Mouse (Mus musculus): ENCODE measurements around the gene Pcyt1a. TPM values are rescaled to one million over a fixed set of nuclear protein-coding genes. Genes with fewer than 3 reads are reported as not detected.

Pcyt1a gene
- polyA plus RNA-seq, 1 experiment from 2014 or later: 50.9 TPM

DNA sequence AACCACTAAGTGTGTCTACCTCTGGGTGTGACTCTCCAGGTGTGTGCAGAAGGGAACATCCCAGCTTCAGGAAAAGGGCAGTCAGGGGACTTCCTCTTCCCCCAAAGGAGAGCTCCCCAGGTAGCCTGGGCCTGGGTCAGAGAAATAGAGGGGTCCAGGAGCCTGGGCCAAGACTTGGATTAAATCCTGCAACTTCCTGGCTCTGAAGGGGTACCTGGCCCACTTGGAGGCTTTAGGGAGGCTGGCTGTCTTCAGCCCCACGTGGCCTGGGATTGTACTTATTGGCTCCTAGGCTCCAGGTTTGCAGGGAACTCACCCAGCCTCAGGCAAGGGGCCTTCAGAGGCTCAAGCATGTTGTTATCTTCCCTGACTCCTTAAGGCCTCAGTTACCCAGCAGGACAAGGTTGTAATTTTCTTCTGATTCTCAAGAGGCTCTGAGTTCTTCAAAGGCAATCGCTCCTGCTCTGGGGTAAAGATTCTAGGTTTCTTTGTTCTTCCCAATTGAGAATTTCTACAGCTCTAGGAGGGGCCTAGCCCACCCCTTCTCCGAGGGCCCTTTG is 77.9 kb downstream of the Pcyt1a start:
- Histone ChIP-seq H3K4me2 (ENCODE audit: low read depth, low read length) (no peak overlapping the region), H3K4me3 (ENCODE audit: low read depth, low read length) (no peak overlapping the region), H3K27ac (ENCODE audit: low read depth, low read length) (no peak overlapping the region), H3K27me3 (ENCODE audit: control insufficient read depth, insufficient read depth, low read length) (no peaks in the 10 kb centered on the region), H3K4me1 (ENCODE audit: control insufficient read depth, insufficient read depth, low read length) (0 out of 2 replicates have a peak, but pooled peaks cover 5% of the 10 kb centered on the region), H3K9ac (replicated peaks; ENCODE audit: low read depth, low read length) (no peak overlapping the region), H3K9me3 (ENCODE audit: control insufficient read depth, low read length) (no peaks in the 10 kb centered on the region), H3K36me3 (ENCODE audit: control insufficient read depth, insufficient read depth, low read length) (no peaks in the 10 kb centered on the region)
- WGBS: 12% methylated on average over 3 of the region's 3 CpGs
- no peak for ATAC-seq (ENCODE audit: low read depth)

DNA sequence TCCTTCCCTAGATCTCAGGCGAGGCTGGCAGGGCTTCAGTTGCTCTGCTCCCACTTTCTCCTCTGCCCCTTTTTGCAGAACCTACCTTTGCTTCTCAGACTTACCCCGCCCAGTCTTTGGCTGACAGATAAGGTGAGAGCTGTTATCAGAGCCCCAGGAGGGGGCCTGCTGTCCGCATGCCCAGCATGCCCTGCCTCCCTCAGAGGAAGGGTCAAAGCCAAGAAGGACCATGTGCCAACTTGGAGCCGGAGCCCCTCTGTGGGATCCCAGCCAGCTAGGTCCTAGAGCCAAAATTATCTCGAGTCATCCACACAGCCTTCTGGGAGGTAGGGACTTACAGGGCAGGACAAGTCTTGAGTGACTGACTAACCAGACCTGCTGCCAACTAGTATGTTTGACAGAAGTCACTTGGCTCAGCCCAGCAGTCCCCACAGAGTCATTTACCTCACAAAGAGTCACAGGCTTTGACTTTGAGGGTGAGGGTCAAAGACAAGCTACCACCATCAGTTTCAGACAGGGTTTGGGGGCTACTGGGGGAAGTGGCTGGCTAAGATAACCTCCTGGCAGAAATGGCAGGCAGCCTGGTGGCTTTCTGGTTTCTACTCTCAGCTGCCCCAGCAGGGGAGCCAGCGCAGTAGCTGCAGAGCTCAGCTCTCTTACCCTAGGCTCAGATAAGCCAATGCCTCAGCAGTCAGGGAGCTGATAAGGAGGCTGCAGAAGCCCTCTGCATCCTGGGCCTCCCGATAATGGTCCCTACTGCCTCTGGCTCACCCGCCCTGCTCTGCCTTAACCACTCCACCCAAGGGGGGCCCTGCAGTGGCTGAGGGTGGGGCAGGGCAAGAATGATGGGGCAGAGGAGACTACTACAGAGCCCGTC is 78.6 kb downstream of the Pcyt1a start:
- no peak overlapping the region for H3K4me3 ChIP-seq (ENCODE audit: low read depth, low read length)
- H3K4me1 ChIP-seq (ENCODE audit: control insufficient read depth, insufficient read depth, low read length): 0 out of 2 replicates have a peak, but pooled peaks cover 5% of the 10 kb centered on the region
- H3K9ac ChIP-seq (replicated peaks; ENCODE audit: low read depth, low read length): no peak overlapping the region
- peak; percentile 23; the same call in 1 of the 2 replicates for ATAC-seq (ENCODE audit: low read depth)
- H3K4me2 ChIP-seq (ENCODE audit: low read depth, low read length): no peak overlapping the region
- H3K9me3 ChIP-seq (ENCODE audit: control insufficient read depth, low read length): no peaks in the 10 kb centered on the region
- no peaks in the 10 kb centered on the region for H3K36me3 ChIP-seq (ENCODE audit: control insufficient read depth, insufficient read depth, low read length)
- 52% methylated on average over 9 of the region's 9 CpGs for WGBS
- H3K27me3 ChIP-seq (ENCODE audit: control insufficient read depth, insufficient read depth, low read length): no peaks in the 10 kb centered on the region
- H3K27ac ChIP-seq (ENCODE audit: low read depth, low read length): no peak overlapping the region

DNA sequence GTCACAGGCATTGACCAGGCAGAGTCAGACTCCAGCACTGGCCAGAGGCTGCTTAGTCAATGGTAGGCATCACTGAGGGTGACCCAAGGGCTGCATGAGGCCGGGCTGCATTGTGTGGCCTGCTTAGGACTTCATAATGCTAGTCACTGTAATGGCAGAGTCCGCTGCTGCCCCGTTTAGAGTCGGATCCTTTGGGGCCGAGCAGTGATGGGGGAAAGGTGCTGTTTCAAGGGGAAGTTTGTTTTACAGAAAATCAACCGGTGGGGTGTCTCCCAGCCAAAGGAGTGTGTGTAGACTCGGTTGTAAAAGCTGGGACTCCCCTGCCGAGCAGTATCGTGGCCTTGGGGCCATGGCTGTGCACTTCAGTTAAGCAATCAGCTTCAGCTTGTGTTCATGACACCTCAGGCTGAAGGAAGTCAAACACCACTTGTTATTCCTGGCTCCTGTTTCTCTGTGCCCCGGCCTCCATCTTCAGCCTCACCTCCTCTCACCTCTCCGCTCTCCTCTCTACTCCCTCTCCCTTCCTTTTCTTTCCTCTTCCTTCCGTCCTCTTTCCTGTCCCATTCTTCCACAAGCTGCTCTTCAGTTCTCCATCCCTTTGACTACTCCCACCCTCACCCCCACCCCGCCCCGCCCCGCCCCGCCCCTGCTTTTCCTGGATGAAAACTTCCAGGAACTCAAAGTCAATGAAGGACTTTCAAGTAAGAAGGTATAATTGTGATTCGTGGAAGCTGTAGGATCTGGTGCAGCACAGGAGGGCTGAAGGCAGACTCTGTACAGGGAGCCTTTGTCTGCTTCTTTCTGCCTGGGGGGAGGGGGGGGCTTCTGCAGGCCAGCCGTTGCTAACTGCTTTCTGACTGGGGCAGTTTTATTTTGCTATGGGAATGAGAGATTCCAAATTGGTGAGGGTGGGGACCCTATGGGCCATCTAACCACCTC is 79.9 kb downstream of the Pcyt1a start:
- no peak overlapping the region for H3K4me2 ChIP-seq (ENCODE audit: low read depth, low read length)
- H3K9me3 ChIP-seq (ENCODE audit: control insufficient read depth, low read length): no peaks in the 10 kb centered on the region
- 55% methylated on average over 18 of the region's 18 CpGs for WGBS
- H3K36me3 ChIP-seq (ENCODE audit: control insufficient read depth, insufficient read depth, low read length): no peaks in the 10 kb centered on the region
- no peak for ATAC-seq (ENCODE audit: low read depth)
- no peak overlapping the region for H3K27ac ChIP-seq (ENCODE audit: low read depth, low read length)
- H3K27me3 ChIP-seq (ENCODE audit: control insufficient read depth, insufficient read depth, low read length): no peaks in the 10 kb centered on the region
- H3K4me1 ChIP-seq (ENCODE audit: control insufficient read depth, insufficient read depth, low read length): peaks cover 7% of the 10 kb centered on the region; the same call in 1 of the 2 replicates
- H3K9ac ChIP-seq (replicated peaks; ENCODE audit: low read depth, low read length): no peak overlapping the region
- H3K4me3 ChIP-seq (ENCODE audit: low read depth, low read length): no peak overlapping the region

DNA sequence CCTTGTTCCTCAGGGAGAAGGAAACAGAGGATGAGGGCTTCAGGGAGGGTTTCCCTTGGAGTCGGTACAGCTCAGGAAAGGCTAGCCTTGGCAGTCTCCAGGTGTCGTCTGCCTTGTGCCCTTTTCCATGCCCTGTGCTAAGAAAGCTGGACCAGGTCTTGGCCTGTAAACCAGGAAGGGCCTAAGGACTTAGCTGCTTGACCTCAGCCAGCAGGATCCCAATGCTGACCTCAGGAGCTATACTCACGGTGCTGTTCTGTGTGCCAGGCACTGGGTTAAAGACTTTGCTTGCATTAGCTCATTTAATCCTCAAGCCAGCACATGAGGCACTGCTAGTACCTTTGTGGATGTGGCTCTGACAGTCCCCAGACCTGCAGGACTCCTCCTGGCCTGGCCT is 80.6 kb downstream of the Pcyt1a start:
- no peak overlapping the region for H3K27ac ChIP-seq (ENCODE audit: low read depth, low read length)
- H3K4me2 ChIP-seq (ENCODE audit: low read depth, low read length): no peak overlapping the region
- ATAC-seq (ENCODE audit: low read depth): no peak
- H3K9me3 ChIP-seq (ENCODE audit: control insufficient read depth, low read length): no peaks in the 10 kb centered on the region
- 74% methylated on average over 3 of the region's 3 CpGs for WGBS
- no peaks in the 10 kb centered on the region for H3K36me3 ChIP-seq (ENCODE audit: control insufficient read depth, insufficient read depth, low read length)
- H3K4me1 ChIP-seq (ENCODE audit: control insufficient read depth, insufficient read depth, low read length): peaks cover 13% of the 10 kb centered on the region; the same call in 1 of the 2 replicates
- H3K27me3 ChIP-seq (ENCODE audit: control insufficient read depth, insufficient read depth, low read length): no peaks in the 10 kb centered on the region
- no peak overlapping the region for H3K4me3 ChIP-seq (ENCODE audit: low read depth, low read length)
- H3K9ac ChIP-seq (replicated peaks; ENCODE audit: low read depth, low read length): no peak overlapping the region

DNA sequence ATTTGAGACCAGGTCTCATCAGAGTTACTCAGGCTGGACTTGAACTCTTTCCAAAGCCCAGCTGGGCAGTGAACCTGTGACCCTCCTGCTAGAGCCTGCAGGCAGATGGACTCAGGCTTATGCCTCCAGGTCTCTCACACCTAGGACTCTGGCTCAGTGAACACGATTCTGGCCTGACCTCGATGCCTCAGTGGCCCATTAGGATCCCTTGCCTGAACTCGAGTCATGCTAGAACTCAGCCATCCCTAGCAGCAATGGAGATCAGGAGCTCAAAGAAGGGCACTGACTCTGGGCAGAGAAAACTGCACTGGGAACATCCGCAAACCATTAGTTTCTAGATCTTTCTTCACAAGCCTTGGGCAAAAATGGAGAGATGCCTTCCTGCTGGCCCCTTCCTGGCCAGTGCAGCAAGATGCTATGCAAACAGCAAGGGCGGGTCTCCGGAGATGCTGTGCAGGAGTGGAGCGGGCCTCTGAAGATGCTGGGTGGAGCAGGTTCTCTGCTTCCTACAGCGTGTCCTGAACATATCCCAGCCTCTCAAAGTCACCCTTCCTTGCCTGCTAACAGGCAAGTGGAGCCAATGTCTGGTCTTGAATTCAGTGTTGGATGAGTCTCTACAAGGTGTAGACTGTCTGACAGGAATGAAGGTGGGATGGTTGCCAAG is 81.2 kb downstream of the Pcyt1a start:
- no peak for ATAC-seq (ENCODE audit: low read depth)

DNA sequence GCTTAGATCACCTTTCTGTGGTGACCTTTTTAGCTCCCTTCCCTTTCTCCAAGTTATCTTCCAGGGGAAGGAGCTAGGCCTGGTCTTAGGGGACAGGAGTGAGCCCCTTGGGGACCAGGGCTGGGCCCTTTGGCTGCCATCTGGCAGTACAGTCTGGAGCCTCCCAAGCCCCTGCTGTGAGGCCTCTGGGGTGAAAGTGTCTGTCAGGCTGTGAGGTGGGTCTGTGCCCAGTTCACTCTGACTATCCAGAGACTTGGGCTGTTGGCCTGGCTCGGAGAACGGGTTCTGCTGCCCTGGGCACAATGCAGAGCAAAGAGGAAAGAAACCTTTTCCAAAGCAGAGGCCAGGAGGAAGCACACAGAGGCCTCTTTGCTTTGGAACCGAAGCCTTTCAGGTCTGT is 82.2 kb downstream of the Pcyt1a start:
- Histone ChIP-seq H3K9ac (replicated peaks; ENCODE audit: low read depth, low read length) (no peak overlapping the region), H3K36me3 (ENCODE audit: control insufficient read depth, insufficient read depth, low read length) (no peaks in the 10 kb centered on the region), H3K27me3 (ENCODE audit: control insufficient read depth, insufficient read depth, low read length) (no peaks in the 10 kb centered on the region), H3K4me3 (ENCODE audit: low read depth, low read length) (no peak overlapping the region), H3K4me1 (ENCODE audit: control insufficient read depth, insufficient read depth, low read length) (peaks cover 13% of the 10 kb centered on the region; the same call in 1 of the 2 replicates), H3K27ac (ENCODE audit: low read depth, low read length) (no peak overlapping the region), H3K4me2 (ENCODE audit: low read depth, low read length) (no peak overlapping the region), H3K9me3 (ENCODE audit: control insufficient read depth, low read length) (no peaks in the 10 kb centered on the region)
- WGBS: 84% methylated on average over 3 of the region's 3 CpGs
- ATAC-seq (ENCODE audit: low read depth): no peak

More for the DNA sequence above, 81.2 kb downstream of the Pcyt1a start:
- Histone ChIP-seq H3K9ac (replicated peaks; ENCODE audit: low read depth, low read length) (no peak overlapping the region), H3K27me3 (ENCODE audit: control insufficient read depth, insufficient read depth, low read length) (no peaks in the 10 kb centered on the region), H3K9me3 (ENCODE audit: control insufficient read depth, low read length) (no peaks in the 10 kb centered on the region), H3K27ac (ENCODE audit: low read depth, low read length) (no peak overlapping the region), H3K4me1 (ENCODE audit: control insufficient read depth, insufficient read depth, low read length) (peaks cover 13% of the 10 kb centered on the region; the same call in 1 of the 2 replicates), H3K4me2 (ENCODE audit: low read depth, low read length) (no peak overlapping the region), H3K36me3 (ENCODE audit: control insufficient read depth, insufficient read depth, low read length) (no peaks in the 10 kb centered on the region), H3K4me3 (ENCODE audit: low read depth, low read length) (no peak overlapping the region)
- 93% methylated on average over 8 of the region's 8 CpGs for WGBS

DNA sequence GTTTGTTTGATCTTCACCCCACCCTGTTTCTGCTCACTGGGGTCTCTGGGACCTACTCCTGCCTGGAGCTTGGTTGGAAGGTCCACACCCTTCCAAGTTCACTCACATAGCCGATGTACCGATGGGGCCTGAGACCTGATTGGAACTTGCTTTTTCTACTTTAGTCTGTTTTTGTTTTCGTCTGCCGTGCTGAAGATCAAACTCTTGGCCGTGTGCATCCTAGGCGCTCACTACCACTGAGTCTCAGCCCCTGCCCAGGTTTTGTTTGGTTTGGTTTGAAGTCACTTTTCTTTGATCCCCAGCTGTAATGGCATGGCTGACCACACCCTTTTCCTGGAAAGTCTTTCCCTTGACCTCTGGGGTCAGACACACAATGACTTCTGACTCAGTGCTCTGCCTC is 82.7 kb downstream of the Pcyt1a start:
- ATAC-seq (ENCODE audit: low read depth): no peak
- H3K27ac ChIP-seq (ENCODE audit: low read depth, low read length): no peak overlapping the region
- no peaks in the 10 kb centered on the region for H3K36me3 ChIP-seq (ENCODE audit: control insufficient read depth, insufficient read depth, low read length)
- no peak overlapping the region for H3K4me2 ChIP-seq (ENCODE audit: low read depth, low read length)
- H3K4me1 ChIP-seq (ENCODE audit: control insufficient read depth, insufficient read depth, low read length): peaks cover 13% of the 10 kb centered on the region; the same call in 1 of the 2 replicates
- WGBS: 87% methylated on average over 6 of the region's 6 CpGs
- no peaks in the 10 kb centered on the region for H3K9me3 ChIP-seq (ENCODE audit: control insufficient read depth, low read length)
- H3K9ac ChIP-seq (replicated peaks; ENCODE audit: low read depth, low read length): no peak overlapping the region
- H3K4me3 ChIP-seq (ENCODE audit: low read depth, low read length): no peak overlapping the region
- no peaks in the 10 kb centered on the region for H3K27me3 ChIP-seq (ENCODE audit: control insufficient read depth, insufficient read depth, low read length)

DNA sequence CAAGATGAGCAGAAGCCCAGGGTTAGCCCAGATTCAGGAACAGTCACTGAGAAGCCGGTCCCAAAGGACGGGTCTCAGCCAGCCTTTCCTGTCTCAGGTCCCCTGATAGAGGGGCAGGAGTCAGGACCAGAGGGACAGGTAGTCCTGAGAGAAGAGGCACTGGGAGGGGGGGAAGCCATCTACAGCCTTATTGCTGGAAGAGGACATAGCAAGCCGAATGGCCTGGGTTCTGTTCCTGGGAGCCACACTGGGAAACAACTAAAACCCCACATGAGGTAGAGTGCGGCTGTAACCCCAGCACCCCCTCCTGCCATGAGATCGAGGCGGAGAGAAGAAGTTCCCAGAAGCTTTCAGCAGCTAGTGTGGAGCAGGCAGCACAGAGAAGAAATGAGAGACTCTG is 83.2 kb downstream of the Pcyt1a start:
- Histone ChIP-seq H3K27ac (ENCODE audit: low read depth, low read length) (no peak overlapping the region), H3K4me1 (ENCODE audit: control insufficient read depth, insufficient read depth, low read length) (peaks cover 13% of the 10 kb centered on the region; the same call in 1 of the 2 replicates), H3K4me2 (ENCODE audit: low read depth, low read length) (no peak overlapping the region), H3K27me3 (ENCODE audit: control insufficient read depth, insufficient read depth, low read length) (no peaks in the 10 kb centered on the region), H3K9me3 (ENCODE audit: control insufficient read depth, low read length) (no peaks in the 10 kb centered on the region), H3K4me3 (ENCODE audit: low read depth, low read length) (no peak overlapping the region), H3K9ac (replicated peaks; ENCODE audit: low read depth, low read length) (no peak overlapping the region), H3K36me3 (ENCODE audit: control insufficient read depth, insufficient read depth, low read length) (no peaks in the 10 kb centered on the region)
- 95% methylated on average over 6 of the region's 6 CpGs for whole genome bisulfite sequencing
- no peak for ATAC-seq (ENCODE audit: low read depth)

All from neural tube, embryonic 14.5 days (tissue).